Mouse (Mus musculus): ENCODE data around the gene Olfr429. TPM values are rescaled to one million over a fixed set of nuclear protein-coding genes. Genes with fewer than 3 reads are reported as not detected.

Olfr429 gene
- polyA plus RNA-seq, 1 experiment from 2014 or later, result not detected

GRCm38 (mm10) chr1:174052981-174053380, 31.1 kb upstream of the Olfr429 start:
- H3K36me3 ChIP-seq, result no peaks in the 10 kb centered on the region
- WGBS, result 71% methylated on average over 3 of the region's 3 CpGs
- no peak overlapping the region for H3K4me3 ChIP-seq (replicated peaks)
- no peak for ATAC-seq (replicated peaks; ENCODE audit: low FRiP score)
- no peak overlapping the region for H3K9ac ChIP-seq
- H3K4me1 ChIP-seq, result no peaks in the 10 kb centered on the region
- H3K27ac ChIP-seq, result no peak overlapping the region
- no peaks in the 10 kb centered on the region for H3K27me3 ChIP-seq
- H3K9me3 ChIP-seq (replicated peaks), result no peaks in the 10 kb centered on the region
- H3K4me2 ChIP-seq, result no peak overlapping the region

GRCm38 (mm10) chr1:174055248-174055647, 28.9 kb upstream of the Olfr429 start:
- H3K9me3 ChIP-seq (replicated peaks), result no peaks in the 10 kb centered on the region
- H3K27ac ChIP-seq, result no peak overlapping the region
- H3K27me3 ChIP-seq, result no peaks in the 10 kb centered on the region
- no peak overlapping the region for H3K4me2 ChIP-seq
- no peaks in the 10 kb centered on the region for H3K36me3 ChIP-seq
- 84% methylated on average over 2 of the region's 2 CpGs for WGBS
- no peaks in the 10 kb centered on the region for H3K4me1 ChIP-seq
- ATAC-seq (replicated peaks; ENCODE audit: low FRiP score), result no peak
- no peak overlapping the region for H3K9ac ChIP-seq
- H3K4me3 ChIP-seq (replicated peaks), result no peak overlapping the region

GRCm38 (mm10) chr1:174066305-174066704, 17.8 kb upstream of the Olfr429 start, which contains the start of gene Olfr430:
Gene Olfr430 (plus strand): TSS chr1:174066605.
- Histone ChIP-seq H3K4me3 (replicated peaks) (no peak within 1 kb of the TSS), H3K4me2 (no peak within 1 kb of the TSS), H3K9ac (no peak within 1 kb of the TSS), H3K4me1 (no peaks in the 10 kb centered on the region), H3K36me3 (no peaks in the 10 kb centered on the region), H3K9me3 (replicated peaks) (no peaks in the 10 kb centered on the region), H3K27ac (no peak within 1 kb of the TSS), H3K27me3 (no peaks in the 10 kb centered on the region)
- WGBS, result 90% methylated on average over 3 of the region's 3 CpGs
- ATAC-seq (replicated peaks; ENCODE audit: low FRiP score), result no peak

GRCm38 (mm10) chr1:174096591-174096990, 12.5 kb downstream of the Olfr429 start, which contains the start of gene Olfr427:
Gene Olfr427 (plus strand): TSS chr1:174096891.
- no peaks in the 10 kb centered on the region for H3K4me1 ChIP-seq
- no peak for ATAC-seq (replicated peaks; ENCODE audit: low FRiP score)
- no peak within 1 kb of the TSS for H3K27ac ChIP-seq
- no peaks in the 10 kb centered on the region for H3K36me3 ChIP-seq
- no peak within 1 kb of the TSS for H3K4me2 ChIP-seq
- 92% methylated on average over 1 of the region's 1 CpGs for WGBS
- no peak within 1 kb of the TSS for H3K4me3 ChIP-seq (replicated peaks)
- H3K9me3 ChIP-seq (replicated peaks), result no peaks in the 10 kb centered on the region
- H3K27me3 ChIP-seq, result no peaks in the 10 kb centered on the region
- H3K9ac ChIP-seq, result no peak within 1 kb of the TSS

GRCm38 (mm10) chr1:174103735-174104134, 19.6 kb downstream of the Olfr429 start:
- no peaks in the 10 kb centered on the region for H3K9me3 ChIP-seq (replicated peaks)
- H3K27me3 ChIP-seq, result no peaks in the 10 kb centered on the region
- no peaks in the 10 kb centered on the region for H3K4me1 ChIP-seq
- no peak overlapping the region for H3K27ac ChIP-seq
- H3K9ac ChIP-seq, result no peak overlapping the region
- ATAC-seq (replicated peaks; ENCODE audit: low FRiP score), result no peak
- no peak overlapping the region for H3K4me3 ChIP-seq (replicated peaks)
- WGBS, result 59% methylated on average over 2 of the region's 2 CpGs
- no peaks in the 10 kb centered on the region for H3K36me3 ChIP-seq
- no peak overlapping the region for H3K4me2 ChIP-seq

GRCm38 (mm10) chr1:174121062-174121461, 36.9 kb downstream of the Olfr429 start, which contains the start of gene Olfr231:
Gene Olfr231 (minus strand): TSS chr1:174121162.
- 68% methylated on average over 2 of the region's 2 CpGs for WGBS
- no peak within 1 kb of the TSS for H3K9ac ChIP-seq
- ATAC-seq (replicated peaks; ENCODE audit: low FRiP score), result no peak

GRCm38 (mm10) chr1:174131217-174131616, 47.1 kb downstream of the Olfr429 start, which contains the start of gene Olfr424:
Gene Olfr424 (plus strand): TSS chr1:174131517.
- Histone ChIP-seq H3K9me3 (replicated peaks) (no peaks in the 10 kb centered on the region), H3K4me2 (no peak within 1 kb of the TSS), H3K27me3 (no peaks in the 10 kb centered on the region), H3K27ac (no peak within 1 kb of the TSS), H3K4me1 (no peaks in the 10 kb centered on the region), H3K36me3 (no peaks in the 10 kb centered on the region), H3K9ac (no peak within 1 kb of the TSS), H3K4me3 (replicated peaks) (no peak within 1 kb of the TSS)
- WGBS, result 79% methylated on average over 3 of the region's 3 CpGs
- ATAC-seq (replicated peaks; ENCODE audit: low FRiP score), result no peak

More at GRCm38 (mm10) chr1:174121062-174121461, 36.9 kb downstream of the Olfr429 start, which contains the start of gene Olfr231:
- no peaks in the 10 kb centered on the region for H3K27me3 ChIP-seq
- no peaks in the 10 kb centered on the region for H3K9me3 ChIP-seq (replicated peaks)
- no peak within 1 kb of the TSS for H3K27ac ChIP-seq
- no peaks in the 10 kb centered on the region for H3K4me1 ChIP-seq
- no peaks in the 10 kb centered on the region for H3K36me3 ChIP-seq
- no peak within 1 kb of the TSS for H3K4me3 ChIP-seq (replicated peaks)
- no peak within 1 kb of the TSS for H3K4me2 ChIP-seq

GRCm38 (mm10) chr1:174131999-174132398, 47.9 kb downstream of the Olfr429 start:
- H3K4me3 ChIP-seq (replicated peaks), result no peak overlapping the region
- no peak overlapping the region for H3K9ac ChIP-seq
- H3K27ac ChIP-seq, result no peak overlapping the region
- H3K4me2 ChIP-seq, result no peak overlapping the region
- 79% methylated on average over 3 of the region's 3 CpGs for WGBS
- no peak for ATAC-seq (replicated peaks; ENCODE audit: low FRiP score)
- H3K36me3 ChIP-seq, result no peaks in the 10 kb centered on the region
- no peaks in the 10 kb centered on the region for H3K9me3 ChIP-seq (replicated peaks)
- H3K27me3 ChIP-seq, result no peaks in the 10 kb centered on the region
- H3K4me1 ChIP-seq, result no peaks in the 10 kb centered on the region

Other genes with a start within 250 kb of the Olfr429 start
- 0.73 and 0.87 TPM in 2 replicates for gene Ifi211, start 171.3 kb upstream of the Olfr429 start, polyA plus RNA-seq (2015; fragmentation: Nextera tagmentation; extraction: Ambion mirVana)
- 2.1 and 3.7 TPM in 2 replicates for gene Mndal, start 141.8 kb upstream of the Olfr429 start, polyA plus RNA-seq (2015; fragmentation: Nextera tagmentation; extraction: Ambion mirVana)
- 2.0 TPM in 2 replicates for gene Ifi203, start 141.7 kb upstream of the Olfr429 start, polyA plus RNA-seq (2015; fragmentation: Nextera tagmentation; extraction: Ambion mirVana)
- gene Ifi202b, start 101.6 kb upstream of the Olfr429 start, polyA plus RNA-seq (2015; fragmentation: Nextera tagmentation; extraction: Ambion mirVana), result 0.15 TPM in 1 of 2 replicates, not detected in the other
- gene Ifi205, start 52.5 kb upstream of the Olfr429 start, polyA plus RNA-seq (2015; fragmentation: Nextera tagmentation; extraction: Ambion mirVana), result not detected in 2 replicates
- gene Olfr433, start 43.6 kb upstream of the Olfr429 start, polyA plus RNA-seq (2015; fragmentation: Nextera tagmentation; extraction: Ambion mirVana), result not detected in 2 replicates
- not detected in 2 replicates for gene Olfr432, start 35.1 kb upstream of the Olfr429 start, polyA plus RNA-seq (2015; fragmentation: Nextera tagmentation; extraction: Ambion mirVana)
- gene Olfr430, start 17.7 kb upstream of the Olfr429 start, polyA plus RNA-seq (2015; fragmentation: Nextera tagmentation; extraction: Ambion mirVana), result not detected in 2 replicates
- not detected in 2 replicates for gene Olfr427, start 12.6 kb downstream of the Olfr429 start, polyA plus RNA-seq (2015; fragmentation: Nextera tagmentation; extraction: Ambion mirVana)
- gene Olfr231, start 36.8 kb downstream of the Olfr429 start, polyA plus RNA-seq (2015; fragmentation: Nextera tagmentation; extraction: Ambion mirVana), result not detected in 2 replicates
- gene Olfr424, start 47.2 kb downstream of the Olfr429 start, polyA plus RNA-seq (2015; fragmentation: Nextera tagmentation; extraction: Ambion mirVana), result not detected in 2 replicates
- not detected in 2 replicates for gene Olfr420, start 71.3 kb downstream of the Olfr429 start, polyA plus RNA-seq (2015; fragmentation: Nextera tagmentation; extraction: Ambion mirVana)
- gene Spta1, start 88.4 kb downstream of the Olfr429 start, polyA plus RNA-seq (2015; fragmentation: Nextera tagmentation; extraction: Ambion mirVana), result 0.57 and 0.77 TPM in 2 replicates
- not detected in 2 replicates for gene Olfr419, start 167.7 kb downstream of the Olfr429 start, polyA plus RNA-seq (2015; fragmentation: Nextera tagmentation; extraction: Ambion mirVana)
- gene Mptx1, start 246.2 kb downstream of the Olfr429 start, polyA plus RNA-seq (2015; fragmentation: Nextera tagmentation; extraction: Ambion mirVana), result 0.22 TPM in 1 of 2 replicates, not detected in the other